Mouse (Mus musculus) neural tube, embryonic 13.5 days (tissue): ENCODE measurements around the gene Cdon. TPM values are rescaled to one million over a fixed set of nuclear protein-coding genes. Genes with fewer than 3 reads are reported as not detected.

Experiments
- ATAC-seq: fragments of 200-750 bp; cut with Nextera tagmentation; 2 replicates; pipeline ENCODE4 v1.8.0; 2017; ENCODE audit warnings: low read depth, mild to moderate bottlenecking, moderate TSS enrichment, moderate library complexity
- H3K27ac ChIP-seq: fragments of 300-500 bp; sonication (generic); replicated peaks from 2 replicates; pipeline ENCODE4 v1.5.1; 2015; ENCODE audit warnings: moderate library complexity, mild to moderate bottlenecking, inconsistent platforms
- H3K27me3 ChIP-seq: fragments of 300-500 bp; sonication (generic); 2 replicates; pipeline ENCODE4 v1.6.1; 2015; ENCODE audit warnings: mild to moderate bottlenecking, inconsistent platforms
- H3K36me3 ChIP-seq: fragments of 300-500 bp; sonication (generic); 2 replicates; pipeline ENCODE4 v1.6.1; 2015; ENCODE audit warnings: mild to moderate bottlenecking, inconsistent platforms
- H3K4me1 ChIP-seq: fragments of 300-500 bp; sonication (generic); replicated peaks from 2 replicates; pipeline ENCODE4 v1.6.1; 2015; ENCODE audit warnings: inconsistent platforms
- H3K4me2 ChIP-seq: fragments of 300-500 bp; sonication (generic); 2 replicates; pipeline ENCODE4 v1.6.1; 2015; ENCODE audit warnings: inconsistent platforms, mild to moderate bottlenecking, moderate library complexity
- H3K4me3 ChIP-seq: fragments of 300-500 bp; sonication (generic); 2 replicates; pipeline ENCODE4 v1.5.1; 2015; ENCODE audit warnings: mild to moderate bottlenecking, inconsistent platforms
- H3K9ac ChIP-seq: fragments of 300-500 bp; sonication (generic); 2 replicates; pipeline ENCODE4 v1.6.1; 2015; ENCODE audit warnings: moderate library complexity, mild to moderate bottlenecking, inconsistent platforms
- H3K9me3 ChIP-seq: fragments of 300-500 bp; sonication (generic); 2 replicates; pipeline ENCODE4 v1.6.1; 2016; ENCODE audit warnings: inconsistent platforms
- WGBS: fragments of 180-500 bp; shearing (Covaris S2); methylation state at CpG from one replicate; pipeline ENCODE4 v1.1.7; 2015; 5-methylcytosine and 5-hydroxymethylcytosine counted together
- polyA plus RNA-seq: library from polyadenylated mRNA; unstranded; fragments of >200 nt; fragmentation: Nextera tagmentation; extraction: Ambion mirVana; gene quantifications from 2 replicates; pipeline ENCODE4 v1.2.1, GENCODE M21; 2015

Gene Cdon
- polyA plus RNA-seq, 1 experiment from 2014 or later: 3.5 TPM

GRCm38 (mm10) chr9:35439754-35440153 lies 18.8 kb downstream of the Cdon start:
- H3K36me3 ChIP-seq: no peaks in the 10 kb centered on the region
- peaks cover 57% of the 10 kb centered on the region for H3K4me1 ChIP-seq
- H3K27me3 ChIP-seq: no peaks in the 10 kb centered on the region
- ATAC-seq: no peak
- no peak overlapping the region for H3K9ac ChIP-seq
- H3K4me2 ChIP-seq: no peak overlapping the region
- no peaks in the 10 kb centered on the region for H3K9me3 ChIP-seq
- H3K27ac ChIP-seq: no peak overlapping the region
- H3K4me3 ChIP-seq: no peak overlapping the region

GRCm38 (mm10) chr9:35442476-35442875 lies 21.5 kb downstream of the Cdon start:
- WGBS: 27% methylated on average over 5 of the region's 5 CpGs
- ATAC-seq: no peak
- H3K27me3 ChIP-seq: no peaks in the 10 kb centered on the region

GRCm38 (mm10) chr9:35443618-35444511 lies 22.9 kb downstream of the Cdon start:
- WGBS: 46% methylated on average over 13 of the region's 13 CpGs
- H3K9me3 ChIP-seq: no peaks in the 10 kb centered on the region
- H3K9ac ChIP-seq: no peak overlapping the region

More at GRCm38 (mm10) chr9:35442476-35442875, 21.5 kb downstream of the Cdon start:
- H3K4me2 ChIP-seq: no peak overlapping the region
- H3K9ac ChIP-seq: no peak overlapping the region
- H3K4me3 ChIP-seq: no peak overlapping the region
- H3K27ac ChIP-seq: no peak overlapping the region
- H3K9me3 ChIP-seq: no peaks in the 10 kb centered on the region
- no peaks in the 10 kb centered on the region for H3K36me3 ChIP-seq
- H3K4me1 ChIP-seq: peaks cover 36% of the 10 kb centered on the region

GRCm38 (mm10) chr9:35444512-35444886 lies 23.6 kb downstream of the Cdon start:
- no peak overlapping the region for H3K4me3 ChIP-seq
- H3K4me2 ChIP-seq: no peak overlapping the region
- H3K4me1 ChIP-seq: peaks cover 21% of the 10 kb centered on the region
- no peak for ATAC-seq
- 77% methylated on average over 8 of the region's 8 CpGs for whole genome bisulfite sequencing
- H3K36me3 ChIP-seq: no peaks in the 10 kb centered on the region
- no peaks in the 10 kb centered on the region for H3K9me3 ChIP-seq
- H3K27ac ChIP-seq: no peak overlapping the region
- H3K9ac ChIP-seq: no peak overlapping the region
- H3K27me3 ChIP-seq: no peaks in the 10 kb centered on the region

More at GRCm38 (mm10) chr9:35443618-35444511, 22.9 kb downstream of the Cdon start:
- H3K27me3 ChIP-seq: no peaks in the 10 kb centered on the region
- peaks cover 26% of the 10 kb centered on the region for H3K4me1 ChIP-seq
- H3K36me3 ChIP-seq: no peaks in the 10 kb centered on the region
- no peak overlapping the region for H3K4me3 ChIP-seq
- no peak for ATAC-seq
- H3K4me2 ChIP-seq: no peak overlapping the region
- H3K27ac ChIP-seq: no peak overlapping the region

- H3K4me2 ChIP-seq: no peak overlapping the region
Observed at GRCm38 (mm10) chr9:35446916-35447315, 26.0 kb downstream of the Cdon start.

GRCm38 (mm10) chr9:35453311-35453710 lies 32.4 kb downstream of the Cdon start:
- no peaks in the 10 kb centered on the region for H3K9me3 ChIP-seq
- no peak overlapping the region for H3K4me2 ChIP-seq
- H3K27ac ChIP-seq: no peak overlapping the region
- H3K27me3 ChIP-seq: no peaks in the 10 kb centered on the region
- no peaks in the 10 kb centered on the region for H3K4me1 ChIP-seq
- H3K4me3 ChIP-seq: no peak overlapping the region
- ATAC-seq: no peak
- H3K36me3 ChIP-seq: peaks cover 42% of the 10 kb centered on the region
- WGBS: 73% methylated on average over 6 of the region's 6 CpGs
- H3K9ac ChIP-seq: no peak overlapping the region

More at GRCm38 (mm10) chr9:35446916-35447315, 26.0 kb downstream of the Cdon start:
- Histone ChIP-seq H3K9me3 (no peaks in the 10 kb centered on the region), H3K36me3 (0 out of 2 replicates have a peak, but pooled peaks cover under 1% of the 10 kb centered on the region), H3K27me3 (no peaks in the 10 kb centered on the region), H3K4me1 (peaks cover 17% of the 10 kb centered on the region), H3K27ac (no peak overlapping the region), H3K4me3 (no peak overlapping the region), H3K9ac (no peak overlapping the region)
- no peak for ATAC-seq
- WGBS: 68% methylated on average over 4 of the region's 4 CpGs

- Histone ChIP-seq H3K27ac (no peak overlapping the region), H3K4me3 (no peak overlapping the region), H3K4me1 (no peaks in the 10 kb centered on the region), H3K9me3 (no peaks in the 10 kb centered on the region), H3K27me3 (no peaks in the 10 kb centered on the region), H3K4me2 (no peak overlapping the region), H3K9ac (no peak overlapping the region), H3K36me3 (peaks cover 54% of the 10 kb centered on the region)
- 83% methylated on average over 8 of the region's 8 CpGs for WGBS
- no peak for ATAC-seq
Observed at GRCm38 (mm10) chr9:35459594-35459993, 38.7 kb downstream of the Cdon start.

GRCm38 (mm10) chr9:35467264-35467817 lies 46.4 kb downstream of the Cdon start:
- no peak for ATAC-seq
- Histone ChIP-seq H3K4me2 (no peak overlapping the region), H3K4me1 (0 out of 2 replicates have a peak, but pooled peaks cover 3% of the 10 kb centered on the region), H3K9ac (no peak overlapping the region), H3K4me3 (no peak overlapping the region), H3K36me3 (peaks cover 38% of the 10 kb centered on the region), H3K9me3 (no peaks in the 10 kb centered on the region), H3K27ac (no peak overlapping the region), H3K27me3 (no peaks in the 10 kb centered on the region)
- whole genome bisulfite sequencing: 67% methylated on average over 8 of the region's 8 CpGs

GRCm38 (mm10) chr9:35468913-35469312 lies 48.0 kb downstream of the Cdon start:
- no peak overlapping the region for H3K27ac ChIP-seq

GRCm38 (mm10) chr9:35474104-35474724 lies 53.3 kb downstream of the Cdon start:
- H3K27me3 ChIP-seq: no peaks in the 10 kb centered on the region
- H3K9ac ChIP-seq: no peak overlapping the region
- H3K27ac ChIP-seq: no peak overlapping the region
- peaks cover 61% of the 10 kb centered on the region for H3K36me3 ChIP-seq
- no peak overlapping the region for H3K4me3 ChIP-seq
- H3K4me2 ChIP-seq: no peak overlapping the region
- no peaks in the 10 kb centered on the region for H3K4me1 ChIP-seq
- no peak for ATAC-seq
- no peaks in the 10 kb centered on the region for H3K9me3 ChIP-seq
- WGBS: 77% methylated on average over 10 of the region's 10 CpGs

More at GRCm38 (mm10) chr9:35468913-35469312, 48.0 kb downstream of the Cdon start:
- H3K4me3 ChIP-seq: no peak overlapping the region
- ATAC-seq: no peak
- H3K27me3 ChIP-seq: no peaks in the 10 kb centered on the region
- no peak overlapping the region for H3K4me2 ChIP-seq
- H3K9me3 ChIP-seq: no peaks in the 10 kb centered on the region
- peaks cover 42% of the 10 kb centered on the region for H3K36me3 ChIP-seq
- 0 out of 2 replicates have a peak, but pooled peaks cover 3% of the 10 kb centered on the region for H3K4me1 ChIP-seq
- no peak overlapping the region for H3K9ac ChIP-seq

- Histone ChIP-seq H3K4me2 (no peak overlapping the region), H3K36me3 (peaks cover 58% of the 10 kb centered on the region), H3K27me3 (no peaks in the 10 kb centered on the region), H3K27ac (no peak overlapping the region), H3K4me1 (no peaks in the 10 kb centered on the region), H3K4me3 (no peak overlapping the region), H3K9me3 (no peaks in the 10 kb centered on the region), H3K9ac (no peak overlapping the region)
- ATAC-seq: no peak
- 91% methylated on average over 7 of the region's 7 CpGs for WGBS
Observed at GRCm38 (mm10) chr9:35475394-35475793, 54.5 kb downstream of the Cdon start.

GRCm38 (mm10) chr9:35479456-35479855 lies 58.5 kb downstream of the Cdon start:
- H3K4me2 ChIP-seq: no peak overlapping the region
- H3K36me3 ChIP-seq: peaks cover 40% of the 10 kb centered on the region
- H3K4me1 ChIP-seq: peaks cover 2% of the 10 kb centered on the region; the same call in 1 of the 2 replicates
- WGBS: 93% methylated on average over 6 of the region's 6 CpGs
- no peaks in the 10 kb centered on the region for H3K27me3 ChIP-seq
- no peaks in the 10 kb centered on the region for H3K9me3 ChIP-seq
- no peak overlapping the region for H3K9ac ChIP-seq
- no peak overlapping the region for H3K4me3 ChIP-seq
- no peak for ATAC-seq
- no peak overlapping the region for H3K27ac ChIP-seq
